ENCODE assay signal across 26 mouse cellular contexts in the genomic region with DNA sequence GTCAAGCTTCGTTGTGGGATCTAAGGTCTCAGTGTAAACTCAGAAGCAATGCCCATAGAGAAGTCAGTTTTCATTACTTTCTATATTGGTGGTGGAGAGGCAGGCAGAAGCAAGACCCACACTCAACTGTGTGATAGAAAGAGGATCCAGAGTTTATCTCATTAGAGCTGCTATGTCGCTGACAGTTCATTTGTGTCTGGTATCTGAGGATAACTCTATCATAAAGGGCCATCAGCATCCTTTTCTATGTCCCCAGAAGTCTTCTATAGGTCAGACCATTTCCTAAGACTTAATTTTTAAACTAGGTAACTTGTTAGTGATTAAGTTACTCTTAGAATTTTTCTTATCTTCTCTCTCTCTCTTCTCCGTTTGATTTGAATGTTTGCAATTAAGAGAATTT.
"Had no signal": no experiment of that assay in that cellular context is flagged by ENCODE, and none has a peak within 500 bp of the region (broad histone marks: within the 10 kb centered on the region; RNA-seq: fewer than 3 reads in every experiment).

No protein-coding gene starts in this region.

- H3K4me1 ChIP-seq: embryonic facial prominence, embryonic 12.5 days; embryonic facial prominence, embryonic 13.5 days; embryonic facial prominence, embryonic 15.5 days; forebrain, embryonic 10.5 days; forebrain, embryonic 12.5 days; forebrain, embryonic 13.5 days; forebrain, embryonic 15.5 days had no signal

- H3K9me3 ChIP-seq: embryonic facial prominence, embryonic 10.5 days; embryonic facial prominence, embryonic 12.5 days; embryonic facial prominence, embryonic 13.5 days; embryonic facial prominence, embryonic 15.5 days; forebrain, embryonic 12.5 days; forebrain, embryonic 13.5 days; forebrain, embryonic 15.5 days had no signal

- H3K36me3 ChIP-seq: embryonic facial prominence, embryonic 10.5 days; embryonic facial prominence, embryonic 12.5 days; embryonic facial prominence, embryonic 13.5 days; embryonic facial prominence, embryonic 15.5 days; forebrain, embryonic 10.5 days; forebrain, embryonic 12.5 days; forebrain, embryonic 15.5 days had no signal

- H3K9ac ChIP-seq: embryonic facial prominence, embryonic 12.5 days; embryonic facial prominence, embryonic 13.5 days; embryonic facial prominence, embryonic 15.5 days; forebrain, embryonic 12.5 days; forebrain, embryonic 13.5 days; forebrain, embryonic 15.5 days; forebrain, postnatal 0 days had no signal

- H3K27ac ChIP-seq: embryonic facial prominence, embryonic 10.5 days; embryonic facial prominence, embryonic 12.5 days; embryonic facial prominence, embryonic 13.5 days; embryonic facial prominence, embryonic 15.5 days; forebrain, embryonic 10.5 days; forebrain, embryonic 12.5 days; forebrain, embryonic 13.5 days; forebrain, embryonic 15.5 days; gastrocnemius, adult 2 months; heart, adult 2 months had no signal

- H3K27me3 ChIP-seq: embryonic facial prominence, embryonic 12.5 days; embryonic facial prominence, embryonic 13.5 days; embryonic facial prominence, embryonic 15.5 days; forebrain, embryonic 12.5 days; forebrain, embryonic 13.5 days; forebrain, embryonic 15.5 days had no signal

- DNase-seq: cerebellum, adult 8-10 months; cerebellum, adult 9-10 months; cerebellum, adult 9-11 months; cerebellum, postnatal 10 days; cerebellum, postnatal 14 days; cerebellum, postnatal 25 days; cerebellum, postnatal 36 days; embryo, embryonic 11 days; forebrain, postnatal 0 days; gastrocnemius, adult 2 months; gastrocnemius, postnatal 10 days; gastrocnemius, postnatal 14 days; gastrocnemius, postnatal 36 days; heart, adult 18-20 months; heart, adult 2 months had no signal

- ATAC-seq: forebrain, embryonic 13.5 days; forebrain, embryonic 14.5 days; forebrain, embryonic 15.5 days; forebrain, embryonic 16.5 days; forebrain, postnatal 0 days had no signal

- H3K4me2 ChIP-seq: embryonic facial prominence, embryonic 12.5 days; embryonic facial prominence, embryonic 13.5 days; embryonic facial prominence, embryonic 15.5 days; forebrain, embryonic 12.5 days; forebrain, embryonic 13.5 days; forebrain, embryonic 15.5 days had no signal

- H3K4me3 ChIP-seq: embryonic facial prominence, embryonic 10.5 days; embryonic facial prominence, embryonic 12.5 days; embryonic facial prominence, embryonic 13.5 days; embryonic facial prominence, embryonic 15.5 days; erythroblast, embryonic 14.5 days; forebrain, embryonic 10.5 days; forebrain, embryonic 12.5 days; forebrain, embryonic 13.5 days; forebrain, embryonic 15.5 days; gastrocnemius, adult 2 months; heart, adult 2 months had no signal
